Mouse (Mus musculus): ENCODE measurements around the gene Xdh. TPM values are rescaled to one million over a fixed set of nuclear protein-coding genes. Genes with fewer than 3 reads are reported as not detected.

Xdh gene
- polyA plus RNA-seq, 1 experiment from 2014 or later: 3.4 TPM

DNA sequence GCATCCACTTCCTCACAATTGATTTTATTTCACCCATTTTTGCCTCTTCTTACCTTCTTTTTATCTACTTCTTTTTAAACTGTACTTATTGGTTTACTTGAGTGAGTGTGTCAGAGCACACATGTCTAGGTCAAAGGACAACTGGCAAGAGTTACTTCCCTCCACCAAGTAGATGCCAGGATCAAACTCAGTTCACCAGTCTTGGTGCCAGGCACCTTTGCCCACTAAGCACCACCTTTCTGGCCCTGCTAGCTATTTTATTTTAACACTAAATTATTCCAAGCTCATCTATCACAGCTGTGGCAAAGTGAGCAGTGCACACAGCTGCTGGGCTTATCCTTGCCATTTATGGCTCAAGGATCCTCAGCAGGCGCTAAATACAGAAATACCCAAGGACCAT, 46.9 kb downstream of the Xdh start:
- Histone ChIP-seq H3K4me3 (replicated peaks) (no peak overlapping the region), H3K9ac (no peak overlapping the region), H3K4me2 (no peak overlapping the region), H3K4me1 (no peaks in the 10 kb centered on the region; the same call in 1 of the 2 replicates), H3K27ac (no peak overlapping the region), H3K9me3 (replicated peaks) (no peaks in the 10 kb centered on the region), H3K36me3 (no peaks in the 10 kb centered on the region), H3K27me3 (no peaks in the 10 kb centered on the region)
- ATAC-seq (replicated peaks; ENCODE audit: low FRiP score): no peak
- WGBS: 90% methylated on average over 1 of the region's 1 CpGs

DNA sequence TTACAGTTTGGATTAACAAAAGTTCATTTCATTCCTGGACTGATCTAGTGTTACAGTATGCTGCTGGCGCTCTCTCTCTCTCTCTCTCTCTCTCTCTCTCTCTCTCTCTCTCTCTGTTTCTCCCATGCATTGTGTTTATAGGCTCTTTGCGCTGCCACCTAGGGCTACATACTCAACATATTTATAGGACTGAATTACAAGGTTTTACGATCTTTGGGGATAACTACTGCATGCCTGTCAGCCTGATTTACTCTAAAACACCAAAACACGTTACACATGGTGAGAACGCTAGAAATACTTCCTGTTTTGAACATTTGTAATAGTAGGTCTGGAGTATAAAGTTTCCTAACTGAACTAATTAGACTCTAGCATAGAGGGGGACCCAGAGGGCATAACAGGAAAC, 47.8 kb downstream of the Xdh start:
- Histone ChIP-seq H3K4me2 (no peak overlapping the region), H3K9ac (no peak overlapping the region), H3K9me3 (replicated peaks) (no peaks in the 10 kb centered on the region), H3K27me3 (no peaks in the 10 kb centered on the region), H3K36me3 (no peaks in the 10 kb centered on the region), H3K27ac (no peak overlapping the region), H3K4me1 (no peaks in the 10 kb centered on the region; the same call in 1 of the 2 replicates), H3K4me3 (replicated peaks) (no peak overlapping the region)
- WGBS: 23% methylated on average over 5 of the region's 5 CpGs
- peak; percentile 82 for ATAC-seq (replicated peaks; ENCODE audit: low FRiP score)

DNA sequence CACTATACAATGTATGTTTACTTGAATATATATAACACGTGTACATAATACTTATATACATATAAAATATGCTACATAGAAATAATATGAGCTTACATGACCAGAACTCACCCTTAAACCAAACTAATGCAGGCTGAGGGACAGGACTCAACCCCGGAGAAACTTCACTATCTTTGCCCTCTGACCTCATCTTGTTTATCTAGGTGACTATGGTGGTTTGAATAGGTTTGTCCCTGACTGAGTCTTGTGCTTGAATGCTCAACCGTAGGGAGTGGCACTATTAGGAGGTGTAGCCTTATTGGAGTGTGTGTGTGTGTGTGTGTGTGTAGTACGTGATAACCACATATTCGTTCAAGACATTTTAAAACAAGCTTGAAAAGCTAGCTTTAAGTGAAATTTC, 55.6 kb downstream of the Xdh start:
- Histone ChIP-seq H3K4me3 (replicated peaks) (no peak overlapping the region), H3K4me2 (no peak overlapping the region), H3K9me3 (replicated peaks) (no peaks in the 10 kb centered on the region), H3K36me3 (no peaks in the 10 kb centered on the region), H3K27me3 (no peaks in the 10 kb centered on the region), H3K9ac (no peak overlapping the region), H3K4me1 (no peaks in the 10 kb centered on the region), H3K27ac (no peak overlapping the region)
- no peak for ATAC-seq (replicated peaks; ENCODE audit: low FRiP score)
- 84% methylated on average over 5 of the region's 5 CpGs for WGBS

GRCm38 (mm10) chr17:73893822-73894221, 56.2 kb downstream of the Xdh start:
- H3K9ac ChIP-seq: no peak overlapping the region
- no peak for ATAC-seq (replicated peaks; ENCODE audit: low FRiP score)
- H3K4me1 ChIP-seq: no peaks in the 10 kb centered on the region
- H3K36me3 ChIP-seq: no peaks in the 10 kb centered on the region
- H3K4me3 ChIP-seq (replicated peaks): no peak overlapping the region
- H3K27ac ChIP-seq: no peak overlapping the region
- 83% methylated on average over 4 of the region's 4 CpGs for WGBS
- H3K9me3 ChIP-seq (replicated peaks): no peaks in the 10 kb centered on the region
- H3K27me3 ChIP-seq: no peaks in the 10 kb centered on the region
- H3K4me2 ChIP-seq: no peak overlapping the region

DNA sequence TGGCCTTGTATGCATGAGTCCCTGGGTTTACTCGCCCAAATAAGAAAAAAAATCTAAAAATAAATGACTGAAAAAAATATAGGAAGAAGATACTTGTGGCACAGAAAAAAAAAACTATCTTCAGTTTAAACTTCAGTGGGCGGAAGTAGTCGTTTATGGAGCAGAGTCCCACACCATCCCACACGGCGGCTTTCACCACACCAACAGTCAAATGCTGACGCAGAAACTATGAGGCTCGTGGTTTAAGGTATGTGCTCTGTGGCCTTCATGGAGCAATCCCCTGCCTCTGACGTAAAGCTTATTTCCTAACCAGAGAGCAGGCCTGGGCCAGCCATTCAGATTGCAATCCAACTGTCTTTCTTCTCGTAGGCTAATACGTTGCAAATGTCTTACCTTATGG, 56.8 kb downstream of the Xdh start:
- H3K9ac ChIP-seq: no peak overlapping the region
- no peaks in the 10 kb centered on the region for H3K36me3 ChIP-seq
- H3K4me1 ChIP-seq: no peaks in the 10 kb centered on the region
- no peak overlapping the region for H3K4me3 ChIP-seq (replicated peaks)
- no peak overlapping the region for H3K4me2 ChIP-seq
- WGBS: 78% methylated on average over 10 of the region's 10 CpGs
- no peak overlapping the region for H3K27ac ChIP-seq
- no peak for ATAC-seq (replicated peaks; ENCODE audit: low FRiP score)
- no peaks in the 10 kb centered on the region for H3K27me3 ChIP-seq
- no peaks in the 10 kb centered on the region for H3K9me3 ChIP-seq (replicated peaks)

DNA sequence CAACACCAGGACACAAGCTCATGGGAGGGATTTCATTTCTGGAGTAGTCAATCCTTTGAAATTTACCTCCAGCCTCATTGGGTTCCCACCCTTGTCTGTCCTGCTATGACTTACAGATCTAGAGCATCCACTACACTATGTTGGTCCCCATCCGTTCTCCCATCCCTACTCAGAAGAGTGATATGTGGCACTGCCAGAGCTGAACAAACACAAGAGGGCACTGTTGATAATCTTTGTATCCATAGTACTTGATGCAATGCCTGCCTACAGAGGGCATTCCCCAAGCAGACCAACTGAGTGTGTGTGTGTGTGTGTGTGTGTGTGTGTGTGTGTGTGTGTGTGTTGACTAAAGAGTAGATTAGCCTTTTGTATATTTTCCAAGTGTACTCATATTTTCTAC, 58.4 kb downstream of the Xdh start:
- H3K4me1 ChIP-seq: no peaks in the 10 kb centered on the region
- H3K27me3 ChIP-seq: no peaks in the 10 kb centered on the region
- no peak overlapping the region for H3K9ac ChIP-seq
- H3K9me3 ChIP-seq (replicated peaks): no peaks in the 10 kb centered on the region
- 0 out of 2 replicates have a peak, but pooled peaks have one; percentile 22 for ATAC-seq (replicated peaks; ENCODE audit: low FRiP score)
- no peak overlapping the region for H3K4me2 ChIP-seq
- WGBS: 94% methylated on average over 1 of the region's 1 CpGs
- no peak overlapping the region for H3K27ac ChIP-seq
- no peak overlapping the region for H3K4me3 ChIP-seq (replicated peaks)
- no peaks in the 10 kb centered on the region for H3K36me3 ChIP-seq

GRCm38 (mm10) chr17:73886071-73886785, 63.8 kb downstream of the Xdh start:
- H3K9me3 ChIP-seq (replicated peaks): no peaks in the 10 kb centered on the region
- H3K36me3 ChIP-seq: no peaks in the 10 kb centered on the region
- H3K4me2 ChIP-seq: no peak overlapping the region
- ATAC-seq (replicated peaks; ENCODE audit: low FRiP score): no peak
- no peak overlapping the region for H3K27ac ChIP-seq
- no peak overlapping the region for H3K4me3 ChIP-seq (replicated peaks)
- H3K4me1 ChIP-seq: no peaks in the 10 kb centered on the region
- H3K27me3 ChIP-seq: no peaks in the 10 kb centered on the region
- no peak overlapping the region for H3K9ac ChIP-seq
- 85% methylated on average over 25 of the region's 25 CpGs for WGBS

GRCm38 (mm10) chr17:73883332-73883731, 66.7 kb downstream of the Xdh start:
- ATAC-seq (replicated peaks; ENCODE audit: low FRiP score): no peak
- Histone ChIP-seq H3K27me3 (no peaks in the 10 kb centered on the region), H3K4me2 (no peak overlapping the region), H3K4me1 (no peaks in the 10 kb centered on the region), H3K9me3 (replicated peaks) (no peaks in the 10 kb centered on the region), H3K36me3 (no peaks in the 10 kb centered on the region), H3K9ac (no peak overlapping the region), H3K27ac (no peak overlapping the region), H3K4me3 (replicated peaks) (no peak overlapping the region)
- WGBS: 77% methylated on average over 12 of the region's 12 CpGs

- Histone ChIP-seq H3K9me3 (replicated peaks) (no peaks in the 10 kb centered on the region), H3K4me1 (no peaks in the 10 kb centered on the region), H3K4me3 (replicated peaks) (no peak overlapping the region), H3K4me2 (no peak overlapping the region), H3K9ac (no peak overlapping the region), H3K27me3 (no peaks in the 10 kb centered on the region), H3K27ac (no peak overlapping the region), H3K36me3 (no peaks in the 10 kb centered on the region)
- 12% methylated on average over 9 of the region's 9 CpGs for WGBS
- ATAC-seq (replicated peaks; ENCODE audit: low FRiP score): 0 out of 2 replicates have a peak, but pooled peaks have one; percentile 66
Measured at GRCm38 (mm10) chr17:73882194-73882593, 67.8 kb downstream of the Xdh start.

DNA sequence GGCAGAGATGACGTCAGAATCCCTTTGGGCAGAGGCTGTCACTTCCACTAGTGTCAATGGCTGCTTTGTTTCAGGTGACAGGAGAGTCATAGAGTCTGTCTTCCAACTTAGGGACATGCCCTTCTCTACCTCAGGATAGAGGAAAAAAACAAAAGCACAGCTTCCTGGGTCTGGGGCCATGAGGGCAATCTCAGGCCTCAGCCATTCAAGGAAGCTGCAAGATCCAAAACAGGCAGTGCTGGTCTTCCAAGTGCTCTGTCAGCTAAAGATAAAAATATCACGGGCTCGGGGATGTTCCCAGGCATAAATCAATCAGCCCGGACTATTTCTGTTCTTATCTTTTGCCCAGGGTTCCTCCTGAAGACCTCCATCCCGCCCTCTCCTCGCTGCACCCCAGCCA, 68.7 kb downstream of the Xdh start:
- no peak overlapping the region for H3K4me3 ChIP-seq (replicated peaks)
- H3K27me3 ChIP-seq: no peaks in the 10 kb centered on the region
- WGBS: 53% methylated on average over 6 of the region's 6 CpGs
- H3K4me2 ChIP-seq: no peak overlapping the region
- H3K27ac ChIP-seq: no peak overlapping the region
- no peaks in the 10 kb centered on the region for H3K36me3 ChIP-seq
- H3K4me1 ChIP-seq: no peaks in the 10 kb centered on the region
- ATAC-seq (replicated peaks; ENCODE audit: low FRiP score): no peak
- no peak overlapping the region for H3K9ac ChIP-seq
- no peaks in the 10 kb centered on the region for H3K9me3 ChIP-seq (replicated peaks)

- H3K36me3 ChIP-seq: no peaks in the 10 kb centered on the region
- no peaks in the 10 kb centered on the region for H3K4me1 ChIP-seq
- no peak overlapping the region for H3K27ac ChIP-seq
- H3K9me3 ChIP-seq (replicated peaks): no peaks in the 10 kb centered on the region
- no peak overlapping the region for H3K4me2 ChIP-seq
- no peak for ATAC-seq (replicated peaks; ENCODE audit: low FRiP score)
- H3K9ac ChIP-seq: no peak overlapping the region
- 84% methylated on average over 6 of the region's 6 CpGs for WGBS
- no peaks in the 10 kb centered on the region for H3K27me3 ChIP-seq
- H3K4me3 ChIP-seq (replicated peaks): no peak overlapping the region
Measured at GRCm38 (mm10) chr17:73880286-73880685, 69.7 kb downstream of the Xdh start.

DNA sequence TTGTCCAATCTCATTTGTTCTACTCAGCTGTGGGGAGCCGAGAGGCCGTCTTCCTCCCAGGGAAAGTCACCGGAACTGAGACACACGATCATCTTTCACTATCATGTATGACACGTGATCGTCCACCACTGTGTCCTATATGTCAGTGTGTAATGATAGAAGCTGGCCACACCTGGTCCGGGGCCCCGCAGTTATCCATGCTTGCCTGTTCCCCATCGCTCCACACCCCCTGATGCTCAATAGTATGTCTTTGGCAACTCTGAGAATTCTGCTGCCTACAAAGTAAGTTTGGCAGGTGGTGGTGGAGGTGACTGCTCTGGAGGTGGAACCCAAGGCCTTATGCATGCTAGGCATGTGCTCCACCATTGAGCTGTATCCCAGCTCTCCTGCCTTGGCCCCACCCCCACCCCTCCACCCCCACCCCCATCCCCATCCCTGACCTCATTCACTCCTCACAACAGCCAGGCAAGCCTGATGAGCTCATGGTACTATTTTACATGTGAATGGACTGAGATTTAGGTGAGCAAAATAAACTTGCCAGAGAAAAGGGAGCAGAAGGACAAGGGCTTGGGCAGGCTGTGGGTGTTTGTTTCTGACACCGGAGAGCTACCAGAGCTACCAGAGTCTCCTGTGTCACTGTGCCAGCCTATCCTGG, 70.6 kb downstream of the Xdh start:
- H3K27me3 ChIP-seq: no peaks in the 10 kb centered on the region
- WGBS: 90% methylated on average over 10 of the region's 10 CpGs
- H3K4me1 ChIP-seq: no peaks in the 10 kb centered on the region
- no peaks in the 10 kb centered on the region for H3K9me3 ChIP-seq (replicated peaks)
- no peak overlapping the region for H3K4me3 ChIP-seq (replicated peaks)
- H3K27ac ChIP-seq: no peak overlapping the region
- H3K4me2 ChIP-seq: no peak overlapping the region
- no peaks in the 10 kb centered on the region for H3K36me3 ChIP-seq
- H3K9ac ChIP-seq: no peak overlapping the region
- no peak for ATAC-seq (replicated peaks; ENCODE audit: low FRiP score)
